Mouse (Mus musculus) mesoderm, embryonic 11.5 days (tissue): ENCODE measurements at regions not wholly inside any gene's neighbourhood (a gene's known extent, or its start where the extent isn't known, plus 50 kb on each side); places are given as distances from the start of the nearest gene placed in this dataset.

Experiments
- DNase-seq: peaks from one replicate; pipeline ENCODE4 v3.0.0-alpha.2; 2012; ENCODE audit warnings: low read depth, low spot score

- no peak for DNase-seq
Observed at GRCm38 (mm10) chr2:178710001-178710400, 279.7 kb downstream of the Cdh26 start.

GRCm38 (mm10) chr2:178711587-178712080 lies 281.3 kb downstream of the Cdh26 start:
- DNase-seq, result no peak

GRCm38 (mm10) chr2:178712391-178712892 lies 282.1 kb downstream of the Cdh26 start:
- DNase-seq, result no peak

GRCm38 (mm10) chr2:178715500-178716245 lies 285.3 kb downstream of the Cdh26 start:
- no peak for DNase-seq

- DNase-seq, result no peak
Observed at GRCm38 (mm10) chr2:178718048-178718447, 287.7 kb downstream of the Cdh26 start.

GRCm38 (mm10) chr2:178723455-178723854 lies 293.1 kb downstream of the Cdh26 start:
- no peak for DNase-seq

- DNase-seq, result no peak
Observed at GRCm38 (mm10) chr2:178724228-178724627, 293.9 kb downstream of the Cdh26 start.

GRCm38 (mm10) chr2:178727930-178728793 lies 297.8 kb downstream of the Cdh26 start:
- DNase-seq, result peak; percentile 23

- DNase-seq, result peak; percentile 35
Observed at GRCm38 (mm10) chr2:178728794-178729120, 298.4 kb downstream of the Cdh26 start.

- DNase-seq, result peak; percentile 79
Observed at GRCm38 (mm10) chr2:178735099-178735498, 304.8 kb downstream of the Cdh26 start.

GRCm38 (mm10) chr2:178744617-178745016 lies 314.3 kb downstream of the Cdh26 start:
- no peak for DNase-seq

GRCm38 (mm10) chr2:178745296-178746015 lies 315.1 kb downstream of the Cdh26 start:
- DNase-seq, result no peak

GRCm38 (mm10) chr2:178751247-178751646 lies 320.9 kb downstream of the Cdh26 start:
- no peak for DNase-seq

- DNase-seq, result peak; percentile 67
Observed at GRCm38 (mm10) chr2:178758366-178758765, 328.0 kb downstream of the Cdh26 start.

GRCm38 (mm10) chr2:178768526-178768925 lies 338.2 kb downstream of the Cdh26 start:
- DNase-seq, result no peak

GRCm38 (mm10) chr2:178769001-178769400 lies 338.7 kb downstream of the Cdh26 start:
- DNase-seq, result no peak

GRCm38 (mm10) chr2:178771435-178771834 lies 341.1 kb downstream of the Cdh26 start:
- no peak for DNase-seq

- no peak for DNase-seq
Observed at GRCm38 (mm10) chr2:178771881-178772280, 341.6 kb downstream of the Cdh26 start.

- DNase-seq, result no peak
Observed at GRCm38 (mm10) chr2:178784822-178785589, 354.7 kb downstream of the Cdh26 start.

GRCm38 (mm10) chr2:178785843-178786242 lies 355.5 kb downstream of the Cdh26 start:
- no peak for DNase-seq

GRCm38 (mm10) chr2:178795841-178796240 lies 365.5 kb downstream of the Cdh26 start:
- no peak for DNase-seq
